Mouse (Mus musculus) C2C12 (cell line): ENCODE measurements at regions not wholly inside any gene's neighbourhood (a gene's known extent, or its start where the extent isn't known, plus 50 kb on each side); places are given as distances from the start of the nearest gene placed in this dataset.

ENCODE experiments used
- H3K27me3 ChIP-seq: one replicate; pipeline ENCODE4 v1.6.1; 2011; ENCODE audit not compliant: control insufficient read depth, insufficient read depth, insufficient read length
- H3K36me3 ChIP-seq: one replicate; pipeline ENCODE4 v1.6.1; 2011; ENCODE audit not compliant: control insufficient read depth, insufficient read depth
- H3K4me3 ChIP-seq: one replicate; pipeline ENCODE4 v1.5.1; 2011; ENCODE audit warnings: mild to moderate bottlenecking, control low read depth; ENCODE audit not compliant: poor library complexity, insufficient read depth, severe bottlenecking
- H3K79me2 ChIP-seq: one replicate; pipeline ENCODE4 v1.6.1; 2011; ENCODE audit not compliant: control insufficient read depth, insufficient read depth
- H3K79me3 ChIP-seq: one replicate; pipeline ENCODE4 v1.6.1; 2011; ENCODE audit warnings: low read depth, control low read depth
- H3ac ChIP-seq: one replicate; pipeline ENCODE3; 2011; ENCODE audit warnings: low read depth; ENCODE audit not compliant: control insufficient read depth, insufficient read length
- CEBPB ChIP-seq: IDR thresholded peaks from one replicate; pipeline ENCODE4 v1.6.1; 2011; ENCODE audit warnings: low read depth, mild to moderate bottlenecking, control low read depth, moderate library complexity
- CTCF ChIP-seq: IDR thresholded peaks from one replicate; pipeline ENCODE4 v1.5.1; 2011; ENCODE audit not compliant: control insufficient read depth, insufficient read depth, insufficient read length
- FOSL1 ChIP-seq: IDR thresholded peaks from one replicate; pipeline ENCODE4 v1.8.0; 2011; ENCODE audit warnings: mild to moderate bottlenecking, low read length; ENCODE audit not compliant: poor library complexity, insufficient read depth, severe bottlenecking
- MAX ChIP-seq: IDR thresholded peaks from one replicate; pipeline ENCODE4 v1.6.1; 2011; ENCODE audit warnings: mild to moderate bottlenecking, control low read depth
- MYOD1 ChIP-seq: IDR thresholded peaks from one replicate; pipeline ENCODE4 v1.6.1; 2011; ENCODE audit warnings: low read depth; ENCODE audit not compliant: control insufficient read depth, insufficient read length
- MYOG ChIP-seq: IDR thresholded peaks from one replicate; pipeline ENCODE4 v1.6.1; 2011; ENCODE audit not compliant: control insufficient read depth, insufficient read length; ENCODE audit errors: extremely low read depth
- USF1 ChIP-seq: IDR thresholded peaks from one replicate; pipeline ENCODE4 v1.6.1; 2011; ENCODE audit warnings: low read depth, mild to moderate bottlenecking, control low read depth, moderate library complexity

- Histone ChIP-seq H3K27me3 (no peaks in the 10 kb centered on the region), H3K4me3 (no peak overlapping the region), H3K79me2 (no peaks in the 10 kb centered on the region), H3ac (no peak overlapping the region), H3K79me3 (no peaks in the 10 kb centered on the region), H3K36me3 (no peaks in the 10 kb centered on the region)
- TF ChIP-seq USF1 (no peak), FOSL1 (no peak), MYOG (no peak), MYOD1 (no peak)
Measured at GRCm38 (mm10) chr6:50984157-50984905, 330.1 kb upstream of the Npvf start.

GRCm38 (mm10) chr6:50986270-50986924, 332.2 kb upstream of the Npvf start:
- Histone ChIP-seq H3K79me2 (no peaks in the 10 kb centered on the region), H3ac (no peak overlapping the region), H3K36me3 (no peaks in the 10 kb centered on the region), H3K79me3 (no peaks in the 10 kb centered on the region), H3K4me3 (no peak overlapping the region), H3K27me3 (peaks cover 3% of the 10 kb centered on the region)
- TF ChIP-seq FOSL1 = no peak
- TF ChIP-seq MYOD1 = no peak
- TF ChIP-seq CEBPB = no peak
- TF ChIP-seq MYOG = no peak
- no peak for TF ChIP-seq USF1
- TF ChIP-seq MAX = no peak
- no peak for TF ChIP-seq CTCF

GRCm38 (mm10) chr6:50988561-50988960, 334.3 kb upstream of the Npvf start:
- TF ChIP-seq FOSL1 (no peak), MAX (no peak), CTCF (no peak), CEBPB (no peak), MYOG (no peak), USF1 (no peak), MYOD1 (no peak)
- Histone ChIP-seq H3ac (no peak overlapping the region), H3K79me2 (no peaks in the 10 kb centered on the region), H3K4me3 (no peak overlapping the region), H3K79me3 (no peaks in the 10 kb centered on the region), H3K27me3 (peaks cover 3% of the 10 kb centered on the region), H3K36me3 (no peaks in the 10 kb centered on the region)

- Histone ChIP-seq H3K4me3 (no peak overlapping the region), H3K79me2 (no peaks in the 10 kb centered on the region), H3ac (no peak overlapping the region), H3K79me3 (no peaks in the 10 kb centered on the region), H3K36me3 (no peaks in the 10 kb centered on the region), H3K27me3 (peaks cover 3% of the 10 kb centered on the region)
- TF ChIP-seq FOSL1 = no peak
- no peak for TF ChIP-seq CEBPB
- TF ChIP-seq MYOD1 = no peak
- TF ChIP-seq MYOG = no peak
- TF ChIP-seq USF1 = no peak
- TF ChIP-seq CTCF = no peak
- no peak for TF ChIP-seq MAX
Measured at GRCm38 (mm10) chr6:50991528-50992125, 337.4 kb upstream of the Npvf start.

GRCm38 (mm10) chr6:50993952-50994351, 339.7 kb upstream of the Npvf start:
- TF ChIP-seq MYOG (no peak), CTCF (no peak), CEBPB (no peak), FOSL1 (no peak), USF1 (no peak), MYOD1 (no peak), MAX (no peak)
- Histone ChIP-seq H3K36me3 (no peaks in the 10 kb centered on the region), H3K27me3 (peaks cover 6% of the 10 kb centered on the region), H3K4me3 (no peak overlapping the region), H3K79me3 (no peaks in the 10 kb centered on the region), H3K79me2 (no peaks in the 10 kb centered on the region), H3ac (no peak overlapping the region)
